11 mouse cellular contexts compared by ENCODE assay signal in genomic region chr1:87929730-87930129, GRCm38 (mm10).
DNase-seq lines count a peak whose midpoint lies in the region; ATAC-seq lines count a peak whose summit lies in the region.
"Had no signal": no experiment of that assay in that cellular context is flagged by ENCODE, and none has a peak within 500 bp of the region (broad histone marks: within the 10 kb centered on the region; RNA-seq: fewer than 3 reads in every experiment).

No protein-coding gene starts in this region.

- H3K4me1 ChIP-seq in midbrain, embryonic 14.5 days (ENCODE audit: control insufficient read depth, insufficient read depth, low read length): no peaks in the 10 kb centered on the region
- H3K4me1 ChIP-seq in midbrain, embryonic 15.5 days: no peaks in the 10 kb centered on the region
- no peaks in the 10 kb centered on the region for H3K4me1 ChIP-seq in liver, embryonic 16.5 days (ENCODE audit: control insufficient read depth, low read depth, low read length)
- H3K4me1 ChIP-seq: limb, embryonic 12.5 days had no signal

- DNase-seq in gastrocnemius, adult 18-20 months (ENCODE audit: low spot score): peak; percentile 17
- no peak for DNase-seq in gastrocnemius, adult 8-10 months (ENCODE audit: low spot score in 2 of 2)
- DNase-seq in midbrain, embryonic 14.5 days: peak; percentile 24
- DNase-seq in lung, adult 18-20 months: no peak
- DNase-seq in embryo, embryonic 10.5 days (ENCODE audit: low spot score): no peak

- no peak for ATAC-seq in midbrain, embryonic 14.5 days (ENCODE audit: low FRiP score, low TSS enrichment)
- no peak for ATAC-seq in midbrain, embryonic 15.5 days (replicated peaks)
- peak; percentile 64; the same call in 1 of the 2 replicates for ATAC-seq in cerebellum, adult (ENCODE audit: insufficient number of reproducible peaks, low FRiP score, low TSS enrichment)
- peak; percentile 79 for ATAC-seq in liver, embryonic 16.5 days (ENCODE audit: low read depth)

- no peak overlapping the region for H3K4me2 ChIP-seq in midbrain, embryonic 14.5 days (ENCODE audit: low read length)
- H3K4me2 ChIP-seq in midbrain, embryonic 15.5 days: no peak overlapping the region
- H3K4me2 ChIP-seq in liver, embryonic 16.5 days (ENCODE audit: low read depth, low read length): no peak overlapping the region
- H3K4me2 ChIP-seq: heart, embryonic 12.5 days; limb, embryonic 12.5 days had no signal

- H3K9me3 ChIP-seq in midbrain, embryonic 14.5 days (ENCODE audit: control insufficient read depth, low read length): no peaks in the 10 kb centered on the region
- H3K9me3 ChIP-seq in midbrain, embryonic 15.5 days: no peaks in the 10 kb centered on the region
- no peaks in the 10 kb centered on the region for H3K9me3 ChIP-seq in liver, embryonic 16.5 days (replicated peaks; ENCODE audit: control insufficient read depth, low read length)
- H3K9me3 ChIP-seq: heart, embryonic 12.5 days; limb, embryonic 12.5 days; megakaryocyte, embryonic 14.5 days had no signal

- H3K36me3 ChIP-seq in midbrain, embryonic 14.5 days (ENCODE audit: control insufficient read depth, insufficient read depth, low read length): peaks cover 64% of the 10 kb centered on the region
- peaks cover 14% of the 10 kb centered on the region for H3K36me3 ChIP-seq in midbrain, embryonic 15.5 days (replicated peaks)
- peaks cover 13% of the 10 kb centered on the region; the same call in 1 of the 2 replicates for H3K36me3 ChIP-seq in liver, embryonic 16.5 days (ENCODE audit: control insufficient read depth, insufficient read depth)

- H3K4me3 ChIP-seq in midbrain, embryonic 14.5 days (replicated peaks; ENCODE audit: low read depth, low read length): no peak overlapping the region
- H3K4me3 ChIP-seq in midbrain, embryonic 15.5 days: no peak overlapping the region
- H3K4me3 ChIP-seq in liver, embryonic 16.5 days (ENCODE audit: low read depth, low read length): no peak overlapping the region
- H3K4me3 ChIP-seq: heart, embryonic 12.5 days; limb, embryonic 12.5 days; megakaryocyte, embryonic 14.5 days had no signal

- no peak overlapping the region for H3K27ac ChIP-seq in midbrain, embryonic 14.5 days (replicated peaks; ENCODE audit: low read depth, low read length)
- no peak overlapping the region for H3K27ac ChIP-seq in midbrain, embryonic 15.5 days
- H3K27ac ChIP-seq in liver, embryonic 16.5 days (ENCODE audit: low read length): no peak overlapping the region
- H3K27ac ChIP-seq: limb, embryonic 12.5 days had no signal

- H3K27me3 ChIP-seq in midbrain, embryonic 14.5 days (ENCODE audit: control insufficient read depth, insufficient read depth, low read length): no peaks in the 10 kb centered on the region
- H3K27me3 ChIP-seq in midbrain, embryonic 15.5 days (replicated peaks): no peaks in the 10 kb centered on the region
- no peaks in the 10 kb centered on the region for H3K27me3 ChIP-seq in liver, embryonic 16.5 days (ENCODE audit: control insufficient read depth, insufficient read depth, low read depth, low read length)
- H3K27me3 ChIP-seq: heart, embryonic 12.5 days; limb, embryonic 12.5 days; megakaryocyte, embryonic 14.5 days had no signal

- whole genome bisulfite sequencing in midbrain, embryonic 14.5 days: 63% methylated on average over 5 of the region's 5 CpGs
- WGBS in midbrain, embryonic 15.5 days: 54% methylated on average over 5 of the region's 5 CpGs
- 63% methylated on average over 5 of the region's 5 CpGs for WGBS in liver, embryonic 16.5 days (ENCODE audit: insufficient replicate concordance)

- H3K9ac ChIP-seq in midbrain, embryonic 14.5 days (replicated peaks; ENCODE audit: low read length): no peak overlapping the region
- H3K9ac ChIP-seq in midbrain, embryonic 15.5 days: no peak overlapping the region
- H3K9ac ChIP-seq in liver, embryonic 16.5 days (ENCODE audit: low read depth, low read length): no peak overlapping the region
- H3K9ac ChIP-seq: heart, embryonic 12.5 days; limb, embryonic 12.5 days had no signal

Comparison
In these comparisons a context has a peak if more than half of its experiments do, and no peak if none do; other contexts are left out.
1. DNase-seq: peak in gastrocnemius, adult 18-20 months (single experiment) and midbrain, embryonic 14.5 days (single experiment); none in gastrocnemius, adult 8-10 months (0 of 2), lung, adult 18-20 months (0 of 2) and embryo, embryonic 10.5 days (single experiment).
2. ATAC-seq: peak in cerebellum, adult (single experiment) and liver, embryonic 16.5 days (single experiment); none in midbrain, embryonic 14.5 days (single experiment) and midbrain, embryonic 15.5 days (single experiment).